Mouse (Mus musculus): ENCODE measurements around the gene Notch2.

Gene Notch2

GRCm38 (mm10) chr3:98051407-98051968, 38.2 kb downstream of the Notch2 start:
- in situ Hi-C loops (cut with MboI, MseI): no loop called here

- in situ Hi-C loops (cut with MboI, MseI): no loop called here
These were observed 39.4 kb downstream of the Notch2 start for GRCm38 (mm10) chr3:98052507-98053430.

GRCm38 (mm10) chr3:98053817-98054216, 40.5 kb downstream of the Notch2 start:
- in situ Hi-C loops (cut with MboI, MseI): no loop called here

GRCm38 (mm10) chr3:98054334-98055007, 41.1 kb downstream of the Notch2 start:
- in situ Hi-C loops (cut with MboI, MseI): no loop called here

- in situ Hi-C loops (cut with MboI, MseI): no loop called here
These were observed 41.6 kb downstream of the Notch2 start for GRCm38 (mm10) chr3:98055008-98055345.

GRCm38 (mm10) chr3:98055808-98056728, 42.7 kb downstream of the Notch2 start:
- in situ Hi-C loops (cut with MboI, MseI): no loop called here

GRCm38 (mm10) chr3:98056956-98057365, 43.6 kb downstream of the Notch2 start:
- in situ Hi-C loops (cut with MboI, MseI): no loop called here

GRCm38 (mm10) chr3:98059076-98059475, 45.7 kb downstream of the Notch2 start:
- in situ Hi-C loops (cut with MboI, MseI): no loop called here

GRCm38 (mm10) chr3:98060981-98061660, 47.8 kb downstream of the Notch2 start:
- in situ Hi-C loops (cut with MboI, MseI): no loop called here

GRCm38 (mm10) chr3:98061661-98062330, 48.5 kb downstream of the Notch2 start:
- in situ Hi-C loops (cut with MboI, MseI): no loop called here

GRCm38 (mm10) chr3:98062591-98063185, 49.4 kb downstream of the Notch2 start:
- in situ Hi-C loops (cut with MboI, MseI): no loop called here

GRCm38 (mm10) chr3:98063186-98063771, 50.0 kb downstream of the Notch2 start:
- in situ Hi-C loops (cut with MboI, MseI): no loop called here

- in situ Hi-C loops (cut with MboI, MseI): no loop called here
These were observed 50.5 kb downstream of the Notch2 start for GRCm38 (mm10) chr3:98063833-98064232.

- in situ Hi-C loops (cut with MboI, MseI): no loop called here
These were observed 51.7 kb downstream of the Notch2 start for GRCm38 (mm10) chr3:98065004-98065403.

GRCm38 (mm10) chr3:98066434-98066833, 53.1 kb downstream of the Notch2 start:
- in situ Hi-C loops (cut with MboI, MseI): no loop called here

GRCm38 (mm10) chr3:98067413-98067812, 54.1 kb downstream of the Notch2 start:
- in situ Hi-C loops (cut with MboI, MseI): no loop called here

GRCm38 (mm10) chr3:98067852-98068491, 54.6 kb downstream of the Notch2 start:
- in situ Hi-C loops (cut with MboI, MseI): no loop called here

GRCm38 (mm10) chr3:98069161-98069560, 55.8 kb downstream of the Notch2 start:
- in situ Hi-C loops (cut with MboI, MseI): no loop called here

GRCm38 (mm10) chr3:98069856-98070255, 56.5 kb downstream of the Notch2 start:
- in situ Hi-C loops (cut with MboI, MseI): no loop called here

Measured in T-helper 1 cell (primary cell).